Mouse (Mus musculus): ENCODE measurements at regions not wholly inside any gene's neighbourhood (a gene's known extent, or its start where the extent isn't known, plus 50 kb on each side); places are given as distances from the start of the nearest gene placed in this dataset.

DNA sequence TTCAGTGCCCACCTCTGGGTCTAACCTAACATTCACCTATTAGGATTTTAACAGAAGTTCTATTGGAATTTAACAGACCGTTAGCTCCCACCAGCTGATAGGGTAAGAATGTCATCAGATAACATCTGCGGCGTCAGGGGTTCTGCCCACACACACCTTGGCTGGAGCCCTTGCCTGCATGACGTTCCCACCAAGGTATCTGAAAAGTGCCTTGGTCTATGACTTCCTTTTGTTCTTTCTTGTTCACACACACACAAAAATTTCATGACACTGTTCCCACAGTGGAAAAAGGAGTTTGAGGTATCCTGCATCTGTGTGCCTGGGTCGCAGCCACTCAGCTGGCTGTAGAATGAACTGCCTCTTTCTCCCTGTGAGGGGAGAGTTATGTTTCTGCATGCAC, 134.1 kb upstream of the Lef1 start:
- no peak for TF ChIP-seq CTCF (IDR thresholded peaks at IDR 0.05; ENCODE audit: low read depth, low read length)
- TF ChIP-seq POLR2A (IDR thresholded peaks at IDR 0.05; ENCODE audit: extremely low read depth, insufficient read depth, low read length): no peak
